Mouse (Mus musculus) frontal cortex, postnatal 14 days (tissue): ENCODE measurements at regions not wholly inside any gene's neighbourhood (a gene's known extent, or its start where the extent isn't known, plus 50 kb on each side); places are given as distances from the start of the nearest gene placed in this dataset.

Source experiments
- DNase-seq, 2 experiments: peaks; one replicate each; pipeline ENCODE4 v3.0.0; 2022; ENCODE audit warnings: low spot score in 2 of 2

DNA sequence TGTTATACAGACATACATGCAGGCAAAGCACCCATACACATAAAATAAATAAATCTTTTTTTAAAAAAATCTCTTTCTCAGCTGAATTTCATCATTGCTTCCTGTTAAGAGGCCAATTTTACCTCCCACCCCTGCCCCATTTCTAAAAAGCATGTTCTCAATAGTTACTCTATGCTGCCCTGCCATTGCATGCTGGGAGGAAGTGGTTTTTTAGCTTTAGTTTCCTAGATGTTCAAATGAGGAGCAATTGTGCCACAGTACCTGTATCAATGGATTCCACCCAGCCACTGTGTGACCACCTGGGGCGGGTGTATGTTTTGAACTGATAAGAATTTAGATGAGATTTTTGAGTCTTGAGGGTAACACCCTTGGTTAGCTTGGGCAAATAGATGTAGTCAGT lies 53.3 kb upstream of the Prkcq start:
- no peak for DNase-seq

GRCm38 (mm10) chr2:11119301-11119700 lies 52.6 kb upstream of the Prkcq start:
- DNase-seq, result no peak
